Comparison of ENCODE assay signal across 7 mouse cellular contexts in the genomic region with DNA sequence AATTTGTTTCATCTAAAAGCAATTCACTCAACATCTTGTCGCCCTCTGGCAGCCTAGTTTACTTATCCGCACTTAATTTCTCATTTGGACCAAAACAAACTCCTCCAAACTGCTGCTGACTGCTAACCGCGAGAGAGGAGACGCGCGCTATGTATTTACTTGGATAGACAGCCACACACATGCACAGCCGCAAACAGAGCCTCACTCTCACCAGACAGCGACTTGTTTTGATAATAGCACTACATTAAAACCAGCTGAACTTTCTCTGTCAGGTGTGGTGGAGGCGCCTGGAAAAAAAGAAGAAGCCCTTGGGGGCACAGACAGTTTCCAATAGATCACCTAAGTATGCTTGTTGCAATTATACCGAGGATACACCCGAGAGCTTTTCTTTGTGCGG. TPM values are rescaled to one million over a fixed set of nuclear protein-coding genes. Genes with fewer than 3 reads are reported as not detected.
DNase-seq lines count a peak whose midpoint lies in the region; ATAC-seq and TF ChIP-seq lines count a peak whose summit lies in the region.

No protein-coding gene starts in this region.

- in situ Hi-C loops in ES-E14 (cut with MboI; ENCODE audit: low sequenced_read_pairs in 2 of 2, unreplicated experiment in 2 of 2), result no loop called here

- ATAC-seq in forebrain, embryonic 16.5 days, result no peak
- no peak for ATAC-seq in kidney, embryonic 14.5 days (ENCODE audit: low FRiP score, low TSS enrichment)
- ATAC-seq in midbrain, embryonic 14.5 days (ENCODE audit: low FRiP score, low TSS enrichment), result peak; percentile 22; the same call in 1 of the 2 replicates

- no peaks in the 10 kb centered on the region for H3K9me3 ChIP-seq in E14TG2a.4 (ENCODE audit: low read length)
- H3K9me3 ChIP-seq in ES-E14 (ENCODE audit: control insufficient read depth, insufficient read depth, low read depth, low read length), result no peaks in the 10 kb centered on the region
- H3K9me3 ChIP-seq in forebrain, embryonic 16.5 days (ENCODE audit: control insufficient read depth, low read length), result no peaks in the 10 kb centered on the region
- H3K9me3 ChIP-seq in kidney, embryonic 14.5 days (ENCODE audit: control insufficient read depth, low read length), result no peaks in the 10 kb centered on the region
- no peaks in the 10 kb centered on the region for H3K9me3 ChIP-seq in midbrain, embryonic 14.5 days (ENCODE audit: control insufficient read depth, low read length)

- H3K36me3 ChIP-seq in E14TG2a.4 (ENCODE audit: insufficient read depth, low read length) (no peaks in the 10 kb centered on the region), ES-E14 (ENCODE audit: control insufficient read depth, insufficient read depth, low read length, poor library complexity, severe bottlenecking) (no peaks in the 10 kb centered on the region)
- no peaks in the 10 kb centered on the region for H3K36me3 ChIP-seq in forebrain, embryonic 16.5 days (ENCODE audit: control insufficient read depth, insufficient read depth)
- no peaks in the 10 kb centered on the region for H3K36me3 ChIP-seq in kidney, embryonic 14.5 days (ENCODE audit: control insufficient read depth, insufficient read depth, low read length)
- no peaks in the 10 kb centered on the region for H3K36me3 ChIP-seq in midbrain, embryonic 14.5 days (ENCODE audit: control insufficient read depth, insufficient read depth, low read length)

- H3K4me1 ChIP-seq in E14TG2a.4 (replicated peaks; ENCODE audit: low read depth, low read length) (peaks cover 19% of the 10 kb centered on the region), ES-E14 (ENCODE audit: control insufficient read depth in 2 of 2, insufficient read depth in 2 of 2, low read length in 2 of 2, poor library complexity in 1 of 2) (0 out of 4 replicates have a peak, but pooled peaks cover 0 to 2% of the 10 kb centered on the region in 2 experiments)
- H3K4me1 ChIP-seq in forebrain, embryonic 16.5 days (replicated peaks; ENCODE audit: control insufficient read depth, insufficient read depth, low read length), result peaks cover 31% of the 10 kb centered on the region
- H3K4me1 ChIP-seq in kidney, embryonic 14.5 days (ENCODE audit: control insufficient read depth, insufficient read depth, low read length), result 0 out of 2 replicates have a peak, but pooled peaks cover 11% of the 10 kb centered on the region
- H3K4me1 ChIP-seq in midbrain, embryonic 14.5 days (ENCODE audit: control insufficient read depth, insufficient read depth, low read length), result peaks cover 8% of the 10 kb centered on the region; the same call in 1 of the 2 replicates

- DNase-seq in ES-E14 (ENCODE audit: low read depth, low spot score), result peak; percentile 2
- peak; percentile 78 for DNase-seq in midbrain, embryonic 14.5 days
- DNase-seq in thymus, postnatal 25 days, result no peak
- DNase-seq in urinary bladder, postnatal 10 days (ENCODE audit: low spot score), result no peak

- H3K27ac ChIP-seq in ES-E14 (ENCODE audit: insufficient read depth, low read depth, low read length, poor library complexity, severe bottlenecking), result no peak overlapping the region
- H3K27ac ChIP-seq in forebrain, embryonic 16.5 days (ENCODE audit: low read length), result peak overlapping the region; percentile 63
- H3K27ac ChIP-seq in kidney, embryonic 14.5 days (ENCODE audit: low read depth, low read length), result no peak overlapping the region
- peak overlapping the region; percentile 74 for H3K27ac ChIP-seq in midbrain, embryonic 14.5 days (replicated peaks; ENCODE audit: low read depth, low read length)

- H3K4me2 ChIP-seq in forebrain, embryonic 16.5 days (ENCODE audit: low read length), result peak overlapping the region; percentile 98
- H3K4me2 ChIP-seq in kidney, embryonic 14.5 days (replicated peaks; ENCODE audit: low read depth, low read length), result peak overlapping the region; percentile 83
- peak overlapping the region; percentile 88 for H3K4me2 ChIP-seq in midbrain, embryonic 14.5 days (ENCODE audit: low read length)

- H3K4me3 ChIP-seq in E14TG2a.4 (replicated peaks; ENCODE audit: low read length), result peak overlapping the region; percentile 60; the same call in 1 of the 2 replicates
- no peak overlapping the region; a peak in 1 of 4 replicates for H3K4me3 ChIP-seq in ES-E14 (ENCODE audit: insufficient read depth in 1 of 2, low read depth in 1 of 2, low read length in 2 of 2, poor library complexity in 1 of 2, severe bottlenecking in 1 of 2)
- H3K4me3 ChIP-seq in forebrain, embryonic 16.5 days (replicated peaks; ENCODE audit: low read length), result peak overlapping the region; percentile 78
- H3K4me3 ChIP-seq in kidney, embryonic 14.5 days (ENCODE audit: low read length), result peak overlapping the region; percentile 53
- peak overlapping the region; percentile 76 for H3K4me3 ChIP-seq in midbrain, embryonic 14.5 days (replicated peaks; ENCODE audit: low read depth, low read length)

- under 1% methylated on average over 13 of the region's 13 CpGs for WGBS in forebrain, embryonic 16.5 days
- WGBS in kidney, embryonic 14.5 days, result under 1% methylated on average over 13 of the region's 13 CpGs
- WGBS in midbrain, embryonic 14.5 days, result 0% methylated on average over 13 of the region's 13 CpGs

- peaks cover 48% of the 10 kb centered on the region for H3K27me3 ChIP-seq in E14TG2a.4 (ENCODE audit: insufficient read depth, low read length)
- H3K27me3 ChIP-seq in forebrain, embryonic 16.5 days (replicated peaks; ENCODE audit: control insufficient read depth, insufficient read depth, low read length), result peaks cover 22% of the 10 kb centered on the region
- peaks cover 41% of the 10 kb centered on the region for H3K27me3 ChIP-seq in kidney, embryonic 14.5 days (ENCODE audit: control insufficient read depth, insufficient read depth, low read length)
- 0 out of 2 replicates have a peak, but pooled peaks cover 3% of the 10 kb centered on the region for H3K27me3 ChIP-seq in midbrain, embryonic 14.5 days (ENCODE audit: control insufficient read depth, insufficient read depth, low read length)

- H3K9ac ChIP-seq in ES-E14 (ENCODE audit: insufficient read depth, low read depth, low read length, poor library complexity, severe bottlenecking), result no peak overlapping the region
- peak overlapping the region; percentile 77 for H3K9ac ChIP-seq in forebrain, embryonic 16.5 days (replicated peaks; ENCODE audit: low read depth, low read length)
- H3K9ac ChIP-seq in kidney, embryonic 14.5 days (ENCODE audit: low read depth, low read length), result no peak overlapping the region; the same call in 1 of the 2 replicates
- H3K9ac ChIP-seq in midbrain, embryonic 14.5 days (replicated peaks; ENCODE audit: low read length), result peak overlapping the region; percentile 58; the same call in 1 of the 2 replicates

- TF ChIP-seq CTCF in E14TG2a.4 (conservative IDR thresholded peaks at IDR 0.05; ENCODE audit: low read length), result no peak

TF ChIP-seq in ES-E14, 5 proteins besides CTCF, POLR2A, EP300 and RAD21:
- no peak for TF ChIP-seq ZNF384 (IDR thresholded peaks at IDR 0.05; ENCODE audit: low read depth, low read length)
- TF ChIP-seq HCFC1 (IDR thresholded peaks at IDR 0.05; ENCODE audit: borderline replicate concordance, insufficient read depth, low read length), result no peak
- no peak for TF ChIP-seq ZC3H11A (IDR thresholded peaks at IDR 0.05; ENCODE audit: borderline replicate concordance, low read depth, low read length)
- no peak for TF ChIP-seq CHD2 (IDR thresholded peaks at IDR 0.05; ENCODE audit: low read depth, low read length)
- no peak for TF ChIP-seq MAFK (IDR thresholded peaks at IDR 0.05; ENCODE audit: insufficient read depth, low read depth, low read length)

RNA-seq across cellular contexts. Expression of a gene that starts 2.8 kb away (rescaled TPM):
- under 0.01 TPM in 1 of 2 replicates, not detected in the other for total RNA-seq in ES-E14 (2012; rRNA removed)
- 14.0 and 15.6 TPM in 2 replicates for polyA plus RNA-seq in forebrain, embryonic 16.5 days (2015; fragmentation: Nextera tagmentation; extraction: Ambion mirVana)
- 3.2 and 6.7 TPM in 2 replicates for polyA plus RNA-seq in kidney, embryonic 14.5 days (2014; fragmentation: Nextera tagmentation; extraction: Ambion mirVana)
- polyA plus RNA-seq in midbrain, embryonic 14.5 days (2014; fragmentation: Nextera tagmentation; extraction: Ambion mirVana), result 17.8 and 22.3 TPM in 2 replicates

Comparison
In these comparisons a context has a peak if more than half of its experiments do, and no peak if none do; other contexts are left out.
1. H3K4me3 ChIP-seq: peak in E14TG2a.4 (single experiment), forebrain, embryonic 16.5 days (single experiment), kidney, embryonic 14.5 days (single experiment) and midbrain, embryonic 14.5 days (single experiment); none in ES-E14 (0 of 2).
2. DNase-seq: peak in ES-E14 (single experiment) and midbrain, embryonic 14.5 days (single experiment); none in thymus, postnatal 25 days (single experiment) and urinary bladder, postnatal 10 days (single experiment).
3. H3K27ac ChIP-seq: peak in forebrain, embryonic 16.5 days (single experiment) and midbrain, embryonic 14.5 days (single experiment); none in ES-E14 (single experiment) and kidney, embryonic 14.5 days (single experiment).
4. H3K9ac ChIP-seq: peak in forebrain, embryonic 16.5 days (single experiment) and midbrain, embryonic 14.5 days (single experiment); none in ES-E14 (single experiment) and kidney, embryonic 14.5 days (single experiment).
5. Peak in every context shown above with its lines, with median percentiles within 50 percentile points of each other: H3K4me2 ChIP-seq.